Mouse (Mus musculus): ENCODE results near the gene Rps23. TPM values are rescaled to one million over a fixed set of nuclear protein-coding genes. Genes with fewer than 3 reads are reported as not detected.
"Not testable (repeated sequence)": the region's sequence is repeated elsewhere in the genome, so short reads cannot be mapped to it uniquely, and the experiment has no call there.

Gene Rps23
- polyA plus RNA-seq, 1 experiment from 2014 or later: 186 TPM

DNA sequence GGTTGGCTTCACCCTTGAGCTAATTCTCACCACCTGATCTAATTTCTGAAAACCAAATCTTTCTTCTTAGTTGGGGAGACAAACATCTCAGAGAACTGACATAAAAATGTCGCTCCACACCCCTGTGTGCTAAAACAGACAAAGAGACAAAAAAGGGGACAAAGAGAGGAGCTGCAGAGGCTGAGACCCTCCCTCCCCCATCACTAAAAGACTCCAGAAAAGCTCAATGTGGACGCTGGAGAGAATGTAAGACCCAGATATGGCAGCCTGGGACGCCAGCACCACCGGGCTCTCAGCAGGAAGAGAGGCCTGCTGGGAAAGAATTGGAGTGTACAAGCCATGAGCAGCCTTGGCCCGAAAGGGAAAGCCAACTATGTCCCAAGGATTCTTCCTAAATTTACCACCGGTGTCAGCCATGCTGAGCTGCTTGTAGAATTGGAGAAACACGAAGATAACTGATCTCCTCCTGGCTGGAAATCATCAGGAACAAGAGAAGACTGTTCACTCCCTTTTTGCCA, 9.0 kb upstream of the Rps23 start:
- WGBS: 50% methylated on average over 7 of the region's 7 CpGs
- Histone ChIP-seq H3K9ac (no peak overlapping the region), H3K27ac (no peak overlapping the region), H3K36me3 (no peaks in the 10 kb centered on the region), H3K9me3 (no peaks in the 10 kb centered on the region), H3K27me3 (no peaks in the 10 kb centered on the region), H3K4me1 (no peaks in the 10 kb centered on the region), H3K4me2 (no peak overlapping the region), H3K4me3 (no peak overlapping the region)
- no peak for ATAC-seq (ENCODE audit: borderline replicate concordance, extremely low read depth, low FRiP score, low TSS enrichment)

DNA sequence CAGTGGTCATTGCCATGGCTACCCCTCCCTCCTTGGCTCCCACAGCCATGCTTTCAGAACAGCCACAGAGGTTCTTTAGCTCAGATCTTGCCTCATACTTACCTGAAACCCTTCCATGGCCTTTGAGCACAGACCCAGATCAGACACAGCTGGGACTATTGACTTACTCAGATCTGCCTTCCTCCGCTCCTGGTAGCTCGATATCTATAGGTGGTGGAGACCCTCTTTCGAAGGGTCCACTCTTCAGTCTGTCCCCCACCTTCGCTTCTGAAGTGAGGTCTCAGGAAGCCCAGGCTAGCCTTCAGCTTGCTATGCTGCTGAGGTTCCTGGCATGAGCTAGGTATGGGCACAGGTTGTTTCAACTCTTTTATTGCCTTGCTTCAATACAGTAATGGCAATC, 8.0 kb upstream of the Rps23 start:
- no peaks in the 10 kb centered on the region for H3K36me3 ChIP-seq
- H3K9ac ChIP-seq: no peak overlapping the region
- H3K4me3 ChIP-seq: no peak overlapping the region
- no peak for ATAC-seq (ENCODE audit: borderline replicate concordance, extremely low read depth, low FRiP score, low TSS enrichment)
- 91% methylated on average over 4 of the region's 4 CpGs for WGBS
- H3K27ac ChIP-seq: no peak overlapping the region
- no peaks in the 10 kb centered on the region for H3K27me3 ChIP-seq
- H3K4me2 ChIP-seq: no peak overlapping the region
- no peaks in the 10 kb centered on the region for H3K4me1 ChIP-seq
- no peaks in the 10 kb centered on the region for H3K9me3 ChIP-seq

DNA sequence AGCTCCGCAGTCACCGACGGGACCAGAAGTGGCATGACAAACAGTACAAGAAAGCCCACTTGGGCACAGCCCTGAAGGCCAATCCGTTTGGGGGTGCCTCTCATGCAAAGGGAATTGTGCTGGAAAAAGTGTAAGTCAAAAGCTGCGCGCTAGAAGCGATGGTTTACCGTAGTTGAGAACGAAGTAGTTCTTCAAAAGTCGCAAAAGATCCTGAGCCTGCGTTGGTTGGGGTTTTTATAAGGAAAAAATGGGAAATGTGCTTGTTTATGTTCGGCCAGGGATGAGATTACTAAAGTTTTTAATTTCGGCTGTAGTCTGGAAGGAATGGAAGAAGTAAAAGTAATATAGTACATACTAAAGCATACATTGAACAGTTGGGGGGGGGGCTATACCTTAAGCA, 859 bp downstream of the Rps23 start:
- under 1% methylated on average over 13 of the region's 13 CpGs for WGBS
- H3K27me3 ChIP-seq; ATAC-seq (ENCODE audit: borderline replicate concordance, extremely low read depth, low FRiP score, low TSS enrichment): not testable (repeated sequence)

DNA sequence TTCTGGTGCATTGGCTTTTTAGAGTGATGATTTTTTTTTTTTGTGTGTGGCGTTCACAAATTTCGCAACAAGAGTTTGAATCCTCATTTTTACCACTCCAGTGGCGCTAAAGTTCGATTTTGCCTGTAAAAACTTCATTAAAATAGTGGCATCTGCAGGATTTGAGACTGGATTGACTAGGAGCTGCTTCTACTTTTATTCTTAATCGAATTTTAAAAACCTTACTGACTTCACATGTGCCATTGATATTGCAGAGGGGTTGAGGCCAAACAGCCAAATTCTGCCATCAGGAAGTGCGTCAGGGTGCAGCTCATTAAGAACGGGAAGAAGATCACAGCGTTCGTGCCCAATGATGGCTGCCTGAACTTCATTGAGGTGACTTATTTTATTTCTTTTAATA, 1.3 kb downstream of the Rps23 start:
- H3K36me3 ChIP-seq: peaks cover 39% of the 10 kb centered on the region
- WGBS: 39% methylated on average over 9 of the region's 9 CpGs
- H3K27me3 ChIP-seq: no peaks in the 10 kb centered on the region
- H3K9ac ChIP-seq: peak overlapping the region; percentile 98
- H3K4me1 ChIP-seq: peaks cover 4% of the 10 kb centered on the region; the same call in 1 of the 2 replicates
- peak overlapping the region; percentile 55 for H3K4me2 ChIP-seq
- H3K9me3 ChIP-seq: no peaks in the 10 kb centered on the region
- no peak for ATAC-seq (ENCODE audit: borderline replicate concordance, extremely low read depth, low FRiP score, low TSS enrichment)
- no peak overlapping the region for H3K27ac ChIP-seq
- peak overlapping the region; percentile 96 for H3K4me3 ChIP-seq

More for the DNA sequence above, 859 bp downstream of the Rps23 start:
- Histone ChIP-seq H3K9ac (peak overlapping the region; percentile 98), H3K27ac (peak overlapping the region; percentile 74), H3K36me3 (peaks cover 35% of the 10 kb centered on the region), H3K4me2 (peak overlapping the region; percentile 55), H3K4me3 (peak overlapping the region; percentile 96)
- not testable (repeated sequence) for H3K4me1 ChIP-seq, H3K9me3 ChIP-seq

DNA sequence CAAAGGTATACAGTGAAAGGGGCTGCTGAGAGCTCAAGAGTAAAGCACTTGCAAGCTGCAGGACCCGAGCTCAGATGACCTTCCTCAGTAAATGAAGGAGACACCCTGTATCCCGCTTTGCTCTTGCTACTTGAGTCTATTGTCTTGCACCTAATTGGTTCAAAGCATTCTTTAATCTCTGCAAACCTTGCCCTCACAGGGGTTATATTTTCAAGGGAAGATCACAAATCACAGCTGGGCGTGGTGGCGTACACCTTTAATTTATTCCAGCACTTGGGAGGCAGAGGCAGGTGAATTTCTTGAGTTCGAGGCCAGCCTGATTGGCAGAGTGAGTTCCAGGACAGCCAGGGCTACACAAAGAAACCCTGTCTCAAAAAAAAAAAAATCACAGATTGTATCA, 2.4 kb downstream of the Rps23 start:
- no peak overlapping the region for H3K9ac ChIP-seq
- peaks cover 4% of the 10 kb centered on the region; the same call in 1 of the 2 replicates for H3K4me1 ChIP-seq
- no peak for ATAC-seq (ENCODE audit: borderline replicate concordance, extremely low read depth, low FRiP score, low TSS enrichment)
- H3K9me3 ChIP-seq: no peaks in the 10 kb centered on the region
- no peak overlapping the region for H3K27ac ChIP-seq
- no peak overlapping the region for H3K4me3 ChIP-seq
- no peak overlapping the region for H3K4me2 ChIP-seq
- H3K36me3 ChIP-seq: peaks cover 42% of the 10 kb centered on the region
- WGBS: 85% methylated on average over 5 of the region's 5 CpGs
- H3K27me3 ChIP-seq: no peaks in the 10 kb centered on the region

DNA sequence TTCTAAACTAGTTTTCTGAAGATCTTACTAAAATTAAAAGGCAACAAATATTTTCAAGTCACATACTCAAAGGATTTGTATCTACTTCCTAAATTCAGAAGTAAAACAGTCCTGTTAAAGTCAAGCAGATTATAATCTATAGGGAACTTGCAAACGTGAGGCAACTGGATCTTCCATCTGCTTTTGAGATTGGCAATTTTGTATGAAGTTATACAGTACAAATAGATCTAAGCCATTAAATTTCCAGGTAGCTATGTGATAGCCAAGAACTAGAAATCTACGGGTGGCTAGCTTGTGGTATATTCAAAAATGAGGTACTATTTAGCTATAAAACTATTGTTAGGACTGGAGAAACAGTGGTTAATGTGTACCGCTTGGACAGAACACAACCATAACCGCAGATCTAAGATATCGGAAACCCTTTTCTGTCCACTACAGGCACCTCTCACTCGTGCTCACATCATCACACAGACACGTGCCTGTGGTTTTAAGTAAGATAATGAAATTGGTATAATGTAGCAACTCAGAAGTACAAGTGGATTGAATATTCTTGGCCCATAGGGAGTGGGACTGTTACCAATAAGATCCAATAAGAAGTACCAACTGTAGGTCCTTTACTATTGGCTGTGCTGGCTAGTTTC, 3.5 kb downstream of the Rps23 start:
- Histone ChIP-seq H3K9ac (no peak overlapping the region), H3K27ac (no peak overlapping the region), H3K36me3 (peaks cover 42% of the 10 kb centered on the region), H3K4me2 (no peak overlapping the region), H3K4me1 (peaks cover 4% of the 10 kb centered on the region; the same call in 1 of the 2 replicates), H3K4me3 (no peak overlapping the region), H3K9me3 (no peaks in the 10 kb centered on the region), H3K27me3 (no peaks in the 10 kb centered on the region)
- WGBS: 73% methylated on average over 7 of the region's 7 CpGs
- no peak for ATAC-seq (ENCODE audit: borderline replicate concordance, extremely low read depth, low FRiP score, low TSS enrichment)

DNA sequence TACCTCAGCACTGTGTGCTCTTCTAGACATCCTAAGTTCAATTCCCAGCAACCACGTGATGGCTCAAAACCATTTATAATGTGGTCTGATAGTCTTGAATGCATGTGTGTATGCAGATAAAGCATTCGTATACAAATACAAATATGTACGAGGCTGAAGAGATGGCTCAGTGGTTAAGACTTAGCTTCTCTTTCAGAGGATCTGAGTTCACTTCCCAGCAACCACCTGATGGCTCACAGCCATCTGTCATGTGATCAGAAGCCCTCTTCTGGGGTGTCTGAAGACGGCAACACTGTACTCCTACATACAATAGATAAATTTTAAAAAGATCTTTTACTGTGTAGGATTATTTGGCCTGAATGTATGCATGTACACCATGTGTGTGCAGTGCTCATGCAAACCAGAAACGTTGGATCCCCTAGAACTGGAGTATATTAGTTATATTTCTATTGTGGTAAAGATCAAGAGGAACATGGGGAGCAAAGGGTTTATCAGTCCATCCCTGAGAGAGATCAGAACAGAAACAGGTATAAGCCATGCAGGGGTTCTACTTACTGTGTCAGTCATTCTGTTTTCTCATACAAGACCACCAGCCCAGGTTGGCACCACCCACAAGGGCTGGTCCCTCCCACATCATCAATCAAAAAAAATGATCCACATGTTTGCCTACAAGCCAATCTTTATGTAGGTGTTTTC, 4.3 kb downstream of the Rps23 start:
- H3K36me3 ChIP-seq: peaks cover 42% of the 10 kb centered on the region
- no peak overlapping the region for H3K4me2 ChIP-seq
- peaks cover 4% of the 10 kb centered on the region; the same call in 1 of the 2 replicates for H3K4me1 ChIP-seq
- no peak overlapping the region for H3K27ac ChIP-seq
- H3K27me3 ChIP-seq: no peaks in the 10 kb centered on the region
- no peak overlapping the region for H3K4me3 ChIP-seq
- H3K9me3 ChIP-seq: no peaks in the 10 kb centered on the region
- H3K9ac ChIP-seq: no peak overlapping the region
- 66% methylated on average over 5 of the region's 5 CpGs for WGBS
- ATAC-seq (ENCODE audit: borderline replicate concordance, extremely low read depth, low FRiP score, low TSS enrichment): no peak

DNA sequence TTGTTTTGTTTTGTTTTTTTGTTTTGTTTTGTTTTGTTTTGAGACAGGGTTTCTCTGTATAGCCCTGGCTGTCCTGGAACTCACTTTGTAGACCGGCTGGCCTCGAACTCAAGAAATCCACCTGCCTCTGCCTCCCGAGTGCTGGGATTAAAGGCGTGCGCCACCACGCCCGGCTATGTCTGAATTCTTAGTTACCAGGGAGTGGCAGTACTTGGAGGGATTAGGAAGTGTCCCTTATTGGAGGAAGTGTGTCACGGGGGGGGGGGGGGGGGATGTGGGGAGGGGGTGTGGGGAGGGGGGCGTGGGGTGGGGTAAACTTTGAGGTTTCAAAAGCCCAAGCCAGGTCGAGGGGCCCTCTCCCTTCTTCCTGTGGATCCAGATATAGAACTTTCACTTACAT, 5.5 kb downstream of the Rps23 start:
- not testable (repeated sequence) for H3K4me1 ChIP-seq; H3K4me3 ChIP-seq; H3K27ac ChIP-seq; ATAC-seq (ENCODE audit: borderline replicate concordance, extremely low read depth, low FRiP score, low TSS enrichment); H3K9ac ChIP-seq; H3K9me3 ChIP-seq; H3K27me3 ChIP-seq; H3K4me2 ChIP-seq
- peaks cover 42% of the 10 kb centered on the region for H3K36me3 ChIP-seq
- 85% methylated on average over 9 of the region's 10 CpGs for WGBS

DNA sequence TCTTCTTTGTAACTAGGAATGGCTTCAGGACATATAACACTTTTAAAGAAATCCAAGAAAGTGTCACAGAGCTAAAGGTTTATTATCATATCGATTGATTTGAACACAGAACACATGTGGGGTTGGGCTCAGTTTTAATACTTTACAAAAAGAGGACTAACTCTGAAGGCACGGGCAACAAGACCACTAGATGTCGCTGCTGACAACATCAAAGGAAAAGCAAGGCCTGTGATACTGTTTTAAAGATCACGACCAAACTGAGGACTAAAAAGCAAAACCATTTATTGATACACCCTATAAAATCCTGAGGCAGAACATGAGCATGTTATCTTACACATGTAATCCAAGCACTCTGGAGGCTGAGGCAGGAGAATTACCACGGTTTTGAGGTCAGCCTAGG, 7.1 kb downstream of the Rps23 start:
- no peak for ATAC-seq (ENCODE audit: borderline replicate concordance, extremely low read depth, low FRiP score, low TSS enrichment)
- 22% methylated on average over 5 of the region's 5 CpGs for WGBS

DNA sequence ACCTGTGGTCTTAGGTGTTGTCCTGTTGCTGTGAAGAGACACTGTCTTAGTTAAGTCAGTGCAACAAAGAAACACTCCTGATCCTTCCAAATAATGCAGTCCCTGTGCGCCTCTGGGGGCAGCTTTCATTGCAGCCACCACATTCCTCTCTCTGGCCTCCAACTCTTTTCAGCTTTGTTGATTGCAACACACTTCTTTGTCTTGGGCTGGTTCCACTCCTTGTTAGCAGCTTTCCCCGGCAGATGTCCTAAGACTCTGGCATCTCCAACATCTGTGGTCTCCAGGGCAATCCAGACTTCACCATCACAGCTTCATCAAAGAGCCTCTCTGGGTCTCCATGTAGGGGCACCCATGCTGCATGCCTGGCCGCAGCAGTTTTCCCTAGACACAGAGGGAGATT, 10.5 kb downstream of the Rps23 start:
- H3K4me3 ChIP-seq: no peak overlapping the region
- no peaks in the 10 kb centered on the region for H3K4me1 ChIP-seq
- no peaks in the 10 kb centered on the region for H3K27me3 ChIP-seq
- H3K9ac ChIP-seq: no peak overlapping the region
- no peak for ATAC-seq (ENCODE audit: borderline replicate concordance, extremely low read depth, low FRiP score, low TSS enrichment)
- 71% methylated on average over 3 of the region's 3 CpGs for WGBS
- H3K4me2 ChIP-seq: no peak overlapping the region
- H3K36me3 ChIP-seq: peaks cover 9% of the 10 kb centered on the region; the same call in 1 of the 2 replicates
- no peaks in the 10 kb centered on the region for H3K9me3 ChIP-seq
- no peak overlapping the region for H3K27ac ChIP-seq

More for the DNA sequence above, 7.1 kb downstream of the Rps23 start:
- Histone ChIP-seq H3K27ac (no peak overlapping the region), H3K9ac (no peak overlapping the region), H3K4me1 (no peaks in the 10 kb centered on the region), H3K4me2 (no peak overlapping the region), H3K9me3 (no peaks in the 10 kb centered on the region), H3K36me3 (peaks cover 40% of the 10 kb centered on the region), H3K27me3 (no peaks in the 10 kb centered on the region), H3K4me3 (no peak overlapping the region)

DNA sequence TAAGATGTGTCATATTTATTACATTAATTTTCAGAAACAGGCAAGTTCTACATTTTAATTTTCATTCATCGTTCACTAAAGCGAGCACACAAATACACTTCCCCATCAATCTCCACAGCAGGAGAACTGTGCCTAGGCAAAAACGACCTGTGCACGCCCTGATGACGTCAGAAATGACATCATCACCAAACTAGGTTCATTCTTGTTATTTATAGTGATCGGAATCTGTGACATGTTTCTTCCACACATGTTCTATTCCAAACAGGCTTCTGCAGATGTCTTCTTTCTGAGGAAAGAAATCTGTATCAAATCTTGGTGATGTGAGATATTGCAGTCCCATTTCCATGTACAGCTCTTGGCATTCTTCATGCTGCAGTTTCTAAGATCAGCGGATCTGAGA, 13.1 kb downstream of the Rps23 start:
- H3K36me3 ChIP-seq: no peaks in the 10 kb centered on the region
- H3K9ac ChIP-seq: no peak overlapping the region
- no peak for ATAC-seq (ENCODE audit: borderline replicate concordance, extremely low read depth, low FRiP score, low TSS enrichment)
- H3K4me2 ChIP-seq: no peak overlapping the region
- 76% methylated on average over 7 of the region's 7 CpGs for WGBS
- no peaks in the 10 kb centered on the region for H3K27me3 ChIP-seq
- H3K9me3 ChIP-seq: no peaks in the 10 kb centered on the region
- H3K27ac ChIP-seq: no peak overlapping the region
- no peaks in the 10 kb centered on the region for H3K4me1 ChIP-seq
- H3K4me3 ChIP-seq: no peak overlapping the region

DNA sequence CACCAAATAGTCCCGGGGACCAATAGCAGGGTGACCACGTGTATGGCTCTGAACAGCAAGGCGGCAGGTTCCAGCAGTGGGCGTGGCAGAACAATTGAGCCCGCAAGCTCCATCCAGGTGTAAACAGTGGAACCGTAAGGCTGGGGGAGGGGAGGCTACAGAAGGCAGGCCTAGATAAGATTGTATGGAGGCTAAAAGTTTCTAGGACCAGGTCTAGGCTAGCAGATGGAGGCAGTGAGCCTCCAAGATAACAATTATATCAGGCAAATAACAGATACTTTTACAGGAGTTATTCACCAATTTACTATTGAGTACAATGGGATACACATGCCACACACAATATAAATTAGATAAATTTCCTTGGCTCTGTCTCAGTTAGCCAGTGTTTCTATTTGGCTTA, 16.4 kb downstream of the Rps23 start:
- Histone ChIP-seq H3K36me3 (no peaks in the 10 kb centered on the region), H3K9me3 (no peaks in the 10 kb centered on the region), H3K9ac (no peak overlapping the region), H3K27me3 (no peaks in the 10 kb centered on the region), H3K4me1 (no peaks in the 10 kb centered on the region), H3K4me3 (no peak overlapping the region), H3K27ac (no peak overlapping the region), H3K4me2 (no peak overlapping the region)
- WGBS: 51% methylated on average over 6 of the region's 6 CpGs
- ATAC-seq (ENCODE audit: borderline replicate concordance, extremely low read depth, low FRiP score, low TSS enrichment): no peak
